Mouse (Mus musculus) hindbrain, embryonic 15.5 days (tissue): ENCODE results near the gene Phox2a. TPM values are rescaled to one million over a fixed set of nuclear protein-coding genes. Genes with fewer than 3 reads are reported as not detected.

Experiments
- ATAC-seq: fragments of 200-750 bp; cut with Nextera tagmentation; 2 replicates; pipeline ENCODE4 v1.8.0; 2017; ENCODE audit warnings: low read depth, moderate number of reproducible peaks, moderate TSS enrichment; ENCODE audit not compliant: low FRiP score
- H3K27ac ChIP-seq: fragments of 300-500 bp; sonication (generic); replicated peaks from 2 replicates; pipeline ENCODE4 v1.5.1; 2015; ENCODE audit warnings: mild to moderate bottlenecking, inconsistent platforms
- H3K27me3 ChIP-seq: fragments of 300-500 bp; sonication (generic); 2 replicates; pipeline ENCODE4 v1.6.1; 2015; ENCODE audit warnings: control low read depth, inconsistent platforms
- H3K36me3 ChIP-seq: fragments of 300-500 bp; sonication (generic); 2 replicates; pipeline ENCODE4 v1.6.1; 2015; ENCODE audit warnings: control low read depth, inconsistent platforms
- H3K4me1 ChIP-seq: fragments of 300-500 bp; sonication (generic); replicated peaks from 2 replicates; pipeline ENCODE4 v1.6.1; 2015; ENCODE audit warnings: control low read depth, inconsistent platforms
- H3K4me2 ChIP-seq: fragments of 300-500 bp; sonication (generic); 2 replicates; pipeline ENCODE4 v1.6.1; 2015; ENCODE audit warnings: moderate library complexity, mild to moderate bottlenecking, inconsistent platforms
- H3K4me3 ChIP-seq: fragments of 300-500 bp; sonication (generic); 2 replicates; pipeline ENCODE4 v1.5.1; 2015; ENCODE audit warnings: mild to moderate bottlenecking, inconsistent platforms
- H3K9ac ChIP-seq: fragments of 300-500 bp; sonication (generic); 2 replicates; pipeline ENCODE4 v1.6.1; 2015; ENCODE audit warnings: inconsistent platforms
- H3K9me3 ChIP-seq: fragments of 300-500 bp; sonication (generic); 2 replicates; pipeline ENCODE4 v1.6.1; 2016; ENCODE audit warnings: control low read depth, inconsistent platforms
- WGBS: fragments of 180-500 bp; shearing (Covaris S2); methylation state at CpG from one replicate; pipeline ENCODE4 v1.1.7; 2015; 5-methylcytosine and 5-hydroxymethylcytosine counted together
- polyA plus RNA-seq: library from polyadenylated mRNA; unstranded; fragments of >200 nt; fragmentation: Nextera tagmentation; extraction: Ambion mirVana; gene quantifications from 2 replicates; pipeline ENCODE4 v1.2.1, GENCODE M21; 2015

Phox2a gene
- polyA plus RNA-seq, 1 experiment from 2014 or later = 2.3 TPM

DNA sequence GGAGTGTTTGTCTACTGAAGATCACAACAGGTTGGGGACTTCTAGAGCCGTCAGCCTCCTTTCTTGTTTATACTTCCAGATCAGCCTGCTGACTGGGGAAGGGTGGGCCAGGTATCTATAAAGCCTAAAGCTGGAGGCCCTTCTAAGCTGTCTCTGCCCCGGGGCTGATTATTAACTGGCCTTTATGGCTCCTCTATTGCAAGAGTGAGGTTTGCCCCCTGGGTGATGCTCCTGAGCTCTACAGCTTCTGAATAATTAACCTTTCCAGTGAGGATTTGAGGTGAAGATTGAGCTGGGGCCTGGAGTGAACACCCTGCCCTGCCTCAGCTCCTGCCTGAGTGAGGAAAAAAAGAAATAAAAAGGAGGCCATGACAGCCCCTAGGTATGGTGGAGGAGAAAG is 52.5 kb downstream of the Phox2a start, which contains the start of gene Folr1:
Gene Folr1 (minus strand): TSS at position 160 of the 400 bp plus-strand sequence.
- Histone ChIP-seq H3K9ac (no peak within 1 kb of the TSS), H3K36me3 (no peaks in the 10 kb centered on the region), H3K9me3 (no peaks in the 10 kb centered on the region), H3K27me3 (no peaks in the 10 kb centered on the region), H3K4me2 (no peak within 1 kb of the TSS), H3K4me1 (no peaks in the 10 kb centered on the region), H3K27ac (no peak within 1 kb of the TSS), H3K4me3 (no peak within 1 kb of the TSS)
- WGBS = 74% methylated on average over 2 of the region's 2 CpGs
- no peak for ATAC-seq

DNA sequence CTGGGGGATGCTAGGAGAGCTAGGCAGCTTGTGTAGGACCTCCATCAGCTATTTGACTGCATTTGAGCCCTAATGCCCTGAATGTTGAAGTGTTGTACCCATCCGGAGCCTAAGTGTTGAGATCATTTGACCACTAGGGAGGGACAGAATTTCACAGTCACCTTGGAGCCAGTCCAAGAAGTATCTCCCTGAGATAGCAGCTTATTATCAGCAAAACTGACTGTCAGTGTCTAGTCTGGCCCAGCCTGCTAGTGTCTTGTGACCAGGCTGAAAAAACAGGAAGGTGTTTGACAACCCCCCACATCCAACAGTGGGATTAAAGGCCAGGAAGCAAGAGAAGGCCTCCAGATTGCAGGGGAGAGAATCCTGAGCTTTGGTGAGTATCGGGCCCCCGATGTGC is 53.2 kb downstream of the Phox2a start:
- Histone ChIP-seq H3K9ac (no peak overlapping the region), H3K27ac (no peak overlapping the region), H3K36me3 (no peaks in the 10 kb centered on the region), H3K27me3 (no peaks in the 10 kb centered on the region), H3K4me3 (no peak overlapping the region), H3K4me1 (no peaks in the 10 kb centered on the region), H3K9me3 (no peaks in the 10 kb centered on the region), H3K4me2 (no peak overlapping the region)
- ATAC-seq = no peak
- WGBS = 88% methylated on average over 3 of the region's 3 CpGs

Other genes with a start within 250 kb of the Phox2a start
- not detected in 2 replicates for gene Art2b, start 232.7 kb upstream of the Phox2a start, polyA plus RNA-seq
- gene Clpb, start 154.7 kb upstream of the Phox2a start, polyA plus RNA-seq = 37.5 and 43.5 TPM in 2 replicates
- 17.2 and 18.2 TPM in 2 replicates for gene Inppl1, start 19.9 kb downstream of the Phox2a start, polyA plus RNA-seq
- 2.4 and 2.9 TPM in 2 replicates for gene Folr2, start 38.9 kb downstream of the Phox2a start, polyA plus RNA-seq
- gene Anapc15, start 45.4 kb downstream of the Phox2a start, polyA plus RNA-seq = 72.9 and 77.5 TPM in 2 replicates
- gene Folr1, start 52.5 kb downstream of the Phox2a start, polyA plus RNA-seq = 29.8 and 51.4 TPM in 2 replicates
- 155 and 165 TPM in 2 replicates for gene Lamtor1, start 87.6 kb downstream of the Phox2a start, polyA plus RNA-seq
- 0.45 and 0.49 TPM in 2 replicates for gene Tomt, start 88.0 kb downstream of the Phox2a start, polyA plus RNA-seq
- 12.5 and 15.2 TPM in 2 replicates for gene Lrrc51, start 115.6 kb downstream of the Phox2a start, polyA plus RNA-seq
- 43.3 and 46.5 TPM in 2 replicates for gene Numa1, start 115.8 kb downstream of the Phox2a start, polyA plus RNA-seq
- 4.7 and 5.4 TPM in 2 replicates for gene Il18bp, start 200.4 kb downstream of the Phox2a start, polyA plus RNA-seq
- gene Rnf121, start 247.2 kb downstream of the Phox2a start, polyA plus RNA-seq = 34.5 and 35.5 TPM in 2 replicates
- gene Xndc1, start 247.2 kb downstream of the Phox2a start, polyA plus RNA-seq = 26.7 and 28.1 TPM in 2 replicates
- 0.51 and 0.99 TPM in 2 replicates for gene Xntrpc, start 247.4 kb downstream of the Phox2a start, polyA plus RNA-seq